Mouse (Mus musculus): ENCODE results near the gene Gm11437.
A peak's percentile ranks its signal among the peaks of the same experiment; 100 is the strongest.

Gm11437 gene

GRCm38 (mm10) chr11:84167046-84167526, at the start of gene Gm11437:
Gm11437 (minus strand) TSS chr11:84167476.
- DNase-seq (ENCODE audit: low spot score in 2 of 2) = no peak

GRCm38 (mm10) chr11:84210876-84211275, 43.6 kb upstream of the Gm11437 start:
- DNase-seq (ENCODE audit: low spot score in 2 of 2) = no peak

DNA sequence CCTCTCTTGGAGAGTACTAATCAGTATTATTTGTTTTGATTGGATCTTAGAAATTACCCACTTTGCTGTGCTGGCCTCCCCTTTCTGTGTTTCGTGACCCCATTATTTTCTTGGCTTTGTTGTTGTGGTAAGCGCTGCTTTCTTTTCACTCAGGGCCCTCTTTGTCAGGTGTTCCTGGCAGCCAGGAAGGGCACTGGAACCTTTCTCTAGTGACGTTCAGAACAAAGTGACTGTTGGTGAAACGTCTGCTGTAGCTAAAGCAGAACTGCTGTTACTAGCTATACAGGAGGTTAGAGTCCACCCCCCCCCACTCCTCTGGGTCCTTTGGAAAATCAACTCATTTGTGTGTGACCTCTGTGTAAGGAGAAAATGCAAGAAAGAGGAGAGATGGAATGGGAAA, 38.5 kb upstream of the Gm11437 start:
- no peak for DNase-seq (ENCODE audit: low spot score in 2 of 2)

GRCm38 (mm10) chr11:84197607-84198402, 30.5 kb upstream of the Gm11437 start:
- peak in 1 of 2 experiments; percentile 65 for DNase-seq (ENCODE audit: low spot score in 2 of 2)

GRCm38 (mm10) chr11:84194751-84195150, 27.5 kb upstream of the Gm11437 start:
- no peak for DNase-seq (ENCODE audit: low spot score in 2 of 2)

GRCm38 (mm10) chr11:84193249-84193648, 26.0 kb upstream of the Gm11437 start:
- no peak for DNase-seq (ENCODE audit: low spot score in 2 of 2)

DNA sequence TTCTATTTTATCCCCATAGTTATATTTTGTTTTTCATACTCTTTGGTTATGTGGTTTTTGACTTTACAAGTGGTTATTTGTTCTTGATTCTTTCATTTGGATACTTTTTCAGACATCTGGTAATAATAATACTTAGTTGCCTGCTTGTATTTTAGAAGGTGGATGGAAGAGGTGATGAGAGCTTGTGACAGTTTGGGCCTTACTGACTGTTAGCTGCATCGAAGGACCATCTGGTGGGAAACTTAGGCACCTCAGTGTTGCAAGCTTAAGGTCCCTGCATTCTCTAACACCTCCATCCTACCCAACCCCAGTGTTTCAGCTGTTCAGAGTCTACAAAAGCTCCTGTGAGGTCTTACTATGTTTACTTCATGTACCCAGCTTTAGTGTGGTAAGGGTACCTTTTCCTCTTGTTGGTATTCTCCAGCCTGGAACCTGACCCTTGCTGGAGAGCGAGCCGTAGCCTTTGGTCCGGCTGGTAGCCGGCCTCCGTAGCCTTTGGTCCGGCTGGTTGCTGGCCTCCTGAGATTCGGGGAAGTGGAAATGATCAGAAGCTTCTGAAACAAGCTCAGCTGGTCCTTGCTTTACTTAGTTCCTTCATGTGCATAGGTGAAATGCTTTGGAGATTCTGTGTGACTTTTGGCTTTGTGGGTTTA, 23.4 kb upstream of the Gm11437 start:
- DNase-seq (ENCODE audit: low spot score in 2 of 2) = no peak

- DNase-seq (ENCODE audit: low spot score in 2 of 2) = no peak
These were observed 21.3 kb upstream of the Gm11437 start for GRCm38 (mm10) chr11:84188530-84188929.

DNA sequence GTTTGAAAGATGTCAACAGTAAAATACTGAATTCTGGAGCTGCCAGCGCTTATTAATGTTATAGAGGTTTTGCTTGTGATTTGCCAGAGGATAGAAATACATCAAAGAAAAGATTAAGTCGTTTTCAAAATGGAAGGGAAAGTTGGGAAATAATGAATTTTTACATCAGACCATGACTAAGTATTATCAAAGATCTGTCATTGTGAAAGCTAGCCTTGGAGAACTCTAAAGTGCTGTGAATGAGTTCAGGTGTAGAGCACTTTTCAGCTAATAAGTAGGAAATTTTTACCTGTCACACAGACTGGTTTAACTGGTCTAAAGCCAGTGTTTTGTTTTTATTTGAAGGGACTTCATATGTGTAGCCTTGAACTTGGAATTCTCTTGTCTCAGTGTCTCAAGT, 14.0 kb upstream of the Gm11437 start:
- DNase-seq (ENCODE audit: low spot score in 2 of 2) = no peak

GRCm38 (mm10) chr11:84179954-84180598, 12.8 kb upstream of the Gm11437 start:
- DNase-seq (ENCODE audit: low spot score in 2 of 2) = peak; percentile 66

DNA sequence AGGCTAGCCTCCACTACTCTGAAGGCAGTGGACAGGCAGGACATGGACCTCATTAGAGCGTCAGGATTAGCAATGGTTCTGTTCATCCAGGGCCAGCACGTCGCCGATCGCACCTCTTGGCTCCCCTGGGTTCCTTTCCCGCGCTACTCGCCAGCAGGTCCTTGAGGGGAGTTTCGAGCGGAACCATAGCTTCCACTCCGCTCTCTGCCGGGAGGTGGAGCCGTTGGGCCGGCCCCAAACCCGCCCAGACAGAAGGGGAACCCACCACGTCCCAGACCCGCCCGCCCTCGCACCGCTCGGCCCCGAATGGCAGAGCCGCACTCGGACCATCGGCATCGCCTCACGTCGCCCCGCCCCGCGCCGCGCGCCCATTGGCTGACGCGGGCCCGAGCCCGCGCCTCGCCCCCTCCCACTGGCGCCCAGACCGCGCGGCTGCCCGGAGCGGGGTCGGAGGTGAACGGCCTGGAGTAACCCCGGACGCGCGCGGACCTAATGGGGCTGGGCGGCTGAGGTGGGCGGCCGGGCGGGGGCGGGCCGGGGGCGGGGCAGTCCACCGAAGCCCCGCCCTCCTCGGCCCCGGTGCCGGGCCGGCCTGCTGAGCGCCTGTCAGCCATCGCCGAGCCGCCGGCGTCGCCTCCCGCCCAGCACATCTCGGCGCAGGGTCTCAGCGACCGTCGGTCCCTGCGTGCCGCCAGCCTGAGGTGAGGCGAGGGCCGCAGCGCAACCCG, 12.1 kb upstream of the Gm11437 start:
- DNase-seq (ENCODE audit: low spot score in 2 of 2) = peak; percentile 94 to 96

DNA sequence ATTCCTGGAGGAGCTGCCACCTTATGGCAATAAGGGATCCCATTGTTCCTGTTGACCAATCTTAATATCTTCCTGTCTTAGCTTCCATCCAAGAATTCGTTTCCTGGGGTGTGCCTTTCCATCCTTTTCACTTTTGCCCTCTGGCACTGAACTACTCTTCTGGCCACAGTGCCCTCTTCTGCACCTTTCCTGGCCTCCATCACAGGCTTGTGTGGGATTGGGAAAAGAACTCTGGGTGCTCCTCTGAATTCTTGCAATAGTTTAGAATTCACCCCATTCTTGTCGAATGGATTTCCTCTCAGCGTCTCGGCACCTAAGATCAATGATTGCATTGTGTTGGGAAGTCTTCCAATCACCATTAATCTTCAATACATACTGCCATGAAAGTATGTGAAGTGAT, 11.3 kb upstream of the Gm11437 start:
- DNase-seq (ENCODE audit: low spot score in 2 of 2) = no peak

DNA sequence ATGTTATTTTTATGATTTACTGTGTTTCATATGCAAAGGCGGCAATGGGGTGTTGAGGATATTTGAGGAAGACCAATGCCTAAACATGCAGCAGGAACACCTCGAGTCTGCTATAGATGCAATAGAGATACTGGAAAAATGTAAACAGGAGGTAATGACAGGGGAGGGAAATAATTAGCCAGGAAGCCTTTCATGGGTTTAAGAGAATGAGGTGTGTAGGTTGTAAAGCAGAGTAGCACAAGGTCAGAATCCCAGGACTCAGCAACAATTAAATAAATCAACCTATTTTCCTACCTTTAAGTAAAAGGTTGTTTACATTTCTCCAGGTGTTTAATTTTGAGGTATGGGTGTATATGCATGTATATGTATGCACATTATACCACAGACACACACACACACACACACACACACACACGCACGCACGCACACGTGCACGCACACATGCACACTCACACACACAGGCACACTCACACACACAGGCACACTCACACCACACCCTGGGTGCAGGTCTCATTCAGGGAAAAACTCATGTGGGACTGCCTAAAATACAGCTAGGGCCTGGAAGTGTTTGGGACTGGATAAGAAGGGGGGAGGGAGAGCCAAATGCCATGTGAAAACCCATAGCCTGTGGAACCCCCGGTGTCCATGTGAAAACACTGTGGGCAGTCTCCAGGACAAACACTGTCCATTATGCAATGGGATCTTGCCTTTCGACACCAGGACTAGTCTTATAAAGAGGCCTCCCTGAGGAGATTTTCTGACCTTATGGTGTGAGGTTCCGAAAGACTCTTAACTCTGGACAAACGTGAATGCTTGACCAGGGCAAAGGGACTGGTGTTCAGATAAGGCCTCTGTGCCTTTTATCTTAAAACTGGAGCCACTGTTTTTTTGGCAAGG, 5.5 kb upstream of the Gm11437 start:
- no peak for DNase-seq (ENCODE audit: low spot score in 2 of 2)

DNA sequence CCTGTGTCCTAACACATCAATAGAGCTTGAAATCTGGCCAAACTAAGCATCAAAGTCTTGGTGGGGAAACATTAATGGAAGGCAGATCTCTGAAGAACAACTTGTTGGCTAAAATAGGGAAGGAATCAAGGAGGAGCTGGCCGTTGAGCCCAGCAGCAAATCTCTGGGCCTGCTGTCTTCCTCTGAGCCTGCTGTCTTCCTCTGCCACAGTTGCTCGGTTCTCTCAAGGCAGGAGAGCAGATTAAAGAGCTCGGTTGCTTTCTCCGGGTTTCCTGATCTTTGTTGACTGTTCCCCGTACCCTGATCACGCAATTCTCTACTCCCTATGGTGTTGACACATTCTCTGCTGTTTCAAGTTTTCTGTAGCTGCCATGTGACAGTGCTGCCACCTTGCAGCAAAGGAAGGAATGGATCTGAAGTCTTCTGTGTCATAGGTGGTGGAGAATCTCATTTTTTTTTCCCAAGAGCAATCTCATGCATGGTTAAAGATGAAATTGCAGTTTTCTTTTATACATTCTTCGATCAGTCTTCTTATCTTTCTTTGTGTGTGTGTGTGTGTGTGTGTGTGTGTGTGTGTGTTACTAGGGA, 1.5 kb upstream of the Gm11437 start:
- DNase-seq (ENCODE audit: low spot score in 2 of 2) = peak; percentile 39 to 46

GRCm38 (mm10) chr11:84164561-84164960, 2.7 kb downstream of the Gm11437 start:
- DNase-seq (ENCODE audit: low spot score in 2 of 2) = no peak

DNA sequence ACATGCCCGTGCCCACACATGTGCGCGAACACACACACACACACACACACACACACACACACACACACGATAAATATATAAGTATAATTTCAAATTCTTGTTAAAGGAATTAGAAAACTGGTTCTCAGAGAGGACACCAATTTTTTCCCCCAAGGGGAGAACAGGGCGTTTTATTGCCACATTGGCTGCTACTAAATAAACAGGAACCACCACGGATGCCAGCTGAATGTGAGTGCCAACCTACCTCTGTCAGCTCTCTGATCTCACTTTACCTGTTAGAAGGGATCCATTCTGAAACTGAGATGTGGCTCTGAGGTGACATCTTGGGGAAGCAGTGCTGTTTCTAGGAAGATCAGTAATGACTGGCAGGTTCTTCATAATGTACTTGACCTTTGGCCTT, 3.2 kb downstream of the Gm11437 start:
- no peak for DNase-seq (ENCODE audit: low spot score in 2 of 2)

GRCm38 (mm10) chr11:84156535-84157262, 10.6 kb downstream of the Gm11437 start:
- no peak for DNase-seq (ENCODE audit: low spot score in 2 of 2)

GRCm38 (mm10) chr11:84150884-84151283, 16.4 kb downstream of the Gm11437 start:
- DNase-seq (ENCODE audit: low spot score in 2 of 2) = no peak

GRCm38 (mm10) chr11:84146081-84146480, 21.2 kb downstream of the Gm11437 start:
- DNase-seq (ENCODE audit: low spot score in 2 of 2) = no peak

Data from urinary bladder, postnatal 36 days (tissue).